Mouse (Mus musculus): ENCODE data around the gene Ppp1r16b. TPM values are rescaled to one million over a fixed set of nuclear protein-coding genes. Genes with fewer than 3 reads are reported as not detected.

The Ppp1r16b gene
- polyA plus RNA-seq, 1 experiment: 59.8 TPM

GRCm38 (mm10) chr2:158629414-158629813 is 35.8 kb upstream of the Ppp1r16b start:
- Histone ChIP-seq H3K27me3 (ENCODE audit: control insufficient read depth, insufficient read depth, low read length) (no peaks in the 10 kb centered on the region), H3K4me3 (replicated peaks; ENCODE audit: insufficient read depth, low read depth, low read length) (no peak overlapping the region), H3K27ac (ENCODE audit: insufficient read depth, low read length) (no peak overlapping the region), H3K4me1 (ENCODE audit: control insufficient read depth, insufficient read depth, low read length) (peaks cover 4% of the 10 kb centered on the region; the same call in 1 of the 2 replicates)
- TF ChIP-seq CTCF (IDR thresholded peaks at IDR 0.05; ENCODE audit: borderline replicate concordance, insufficient read depth, low read depth, low read length) (peak; percentile 68), POLR2A (IDR thresholded peaks at IDR 0.05; ENCODE audit: borderline replicate concordance, insufficient read depth, low read length) (no peak)
- DNase-seq: peak; percentile 25 to 27
- WGBS: 70% methylated on average over 1 of the region's 1 CpGs

GRCm38 (mm10) chr2:158631873-158632272 is 33.3 kb upstream of the Ppp1r16b start:
- Histone ChIP-seq H3K4me3 (replicated peaks; ENCODE audit: insufficient read depth, low read depth, low read length) (no peak overlapping the region), H3K4me1 (ENCODE audit: control insufficient read depth, insufficient read depth, low read length) (no peaks in the 10 kb centered on the region), H3K27me3 (ENCODE audit: control insufficient read depth, insufficient read depth, low read length) (no peaks in the 10 kb centered on the region), H3K27ac (ENCODE audit: insufficient read depth, low read length) (no peak overlapping the region)
- no peak for TF ChIP-seq POLR2A (IDR thresholded peaks at IDR 0.05; ENCODE audit: borderline replicate concordance, insufficient read depth, low read length)
- no peak for TF ChIP-seq CTCF (IDR thresholded peaks at IDR 0.05; ENCODE audit: borderline replicate concordance, insufficient read depth, low read depth, low read length)
- DNase-seq: no peak
- 53% methylated on average over 5 of the region's 5 CpGs for WGBS

- Histone ChIP-seq H3K27ac (ENCODE audit: insufficient read depth, low read length) (no peak overlapping the region), H3K4me3 (replicated peaks; ENCODE audit: insufficient read depth, low read depth, low read length) (no peak overlapping the region), H3K27me3 (ENCODE audit: control insufficient read depth, insufficient read depth, low read length) (no peaks in the 10 kb centered on the region), H3K4me1 (ENCODE audit: control insufficient read depth, insufficient read depth, low read length) (no peaks in the 10 kb centered on the region)
- TF ChIP-seq CTCF (IDR thresholded peaks at IDR 0.05; ENCODE audit: borderline replicate concordance, insufficient read depth, low read depth, low read length): peak; percentile 89
- no peak for TF ChIP-seq POLR2A (IDR thresholded peaks at IDR 0.05; ENCODE audit: borderline replicate concordance, insufficient read depth, low read length)
- WGBS: 10% methylated on average over 2 of the region's 2 CpGs
- peak; percentile 36 to 54 for DNase-seq
Observed at GRCm38 (mm10) chr2:158641869-158642268, 23.3 kb upstream of the Ppp1r16b start.

GRCm38 (mm10) chr2:158642587-158642986 is 22.6 kb upstream of the Ppp1r16b start:
- TF ChIP-seq POLR2A (IDR thresholded peaks at IDR 0.05; ENCODE audit: borderline replicate concordance, insufficient read depth, low read length) (no peak), CTCF (IDR thresholded peaks at IDR 0.05; ENCODE audit: borderline replicate concordance, insufficient read depth, low read depth, low read length) (no peak)
- no peaks in the 10 kb centered on the region for H3K27me3 ChIP-seq (ENCODE audit: control insufficient read depth, insufficient read depth, low read length)
- no peak overlapping the region for H3K4me3 ChIP-seq (replicated peaks; ENCODE audit: insufficient read depth, low read depth, low read length)
- WGBS: 94% methylated on average over 2 of the region's 2 CpGs
- H3K27ac ChIP-seq (ENCODE audit: insufficient read depth, low read length): no peak overlapping the region
- DNase-seq: no peak
- no peaks in the 10 kb centered on the region for H3K4me1 ChIP-seq (ENCODE audit: control insufficient read depth, insufficient read depth, low read length)

- Histone ChIP-seq H3K4me3 (replicated peaks; ENCODE audit: insufficient read depth, low read depth, low read length) (no peak overlapping the region), H3K27ac (ENCODE audit: insufficient read depth, low read length) (no peak overlapping the region), H3K27me3 (ENCODE audit: control insufficient read depth, insufficient read depth, low read length) (no peaks in the 10 kb centered on the region), H3K4me1 (ENCODE audit: control insufficient read depth, insufficient read depth, low read length) (no peaks in the 10 kb centered on the region)
- 87% methylated on average over 3 of the region's 3 CpGs for WGBS
- TF ChIP-seq CTCF (IDR thresholded peaks at IDR 0.05; ENCODE audit: borderline replicate concordance, insufficient read depth, low read depth, low read length) (no peak), POLR2A (IDR thresholded peaks at IDR 0.05; ENCODE audit: borderline replicate concordance, insufficient read depth, low read length) (no peak)
- DNase-seq: no peak
Observed at GRCm38 (mm10) chr2:158643791-158644190, 21.4 kb upstream of the Ppp1r16b start.

- H3K4me3 ChIP-seq (replicated peaks; ENCODE audit: insufficient read depth, low read depth, low read length): no peak overlapping the region
- no peaks in the 10 kb centered on the region for H3K4me1 ChIP-seq (ENCODE audit: control insufficient read depth, insufficient read depth, low read length)
- no peak for TF ChIP-seq POLR2A (IDR thresholded peaks at IDR 0.05; ENCODE audit: borderline replicate concordance, insufficient read depth, low read length)
- no peak for TF ChIP-seq CTCF (IDR thresholded peaks at IDR 0.05; ENCODE audit: borderline replicate concordance, insufficient read depth, low read depth, low read length)
- no peaks in the 10 kb centered on the region for H3K27me3 ChIP-seq (ENCODE audit: control insufficient read depth, insufficient read depth, low read length)
- no peak overlapping the region for H3K27ac ChIP-seq (ENCODE audit: insufficient read depth, low read length)
- DNase-seq: no peak
- WGBS: 54% methylated on average over 7 of the region's 7 CpGs
Observed at GRCm38 (mm10) chr2:158651159-158651908, 13.9 kb upstream of the Ppp1r16b start.

- TF ChIP-seq CTCF (IDR thresholded peaks at IDR 0.05; ENCODE audit: borderline replicate concordance, insufficient read depth, low read depth, low read length) (peak; percentile 80), POLR2A (IDR thresholded peaks at IDR 0.05; ENCODE audit: borderline replicate concordance, insufficient read depth, low read length) (no peak)
- WGBS: 6% methylated on average over 4 of the region's 4 CpGs
Observed at GRCm38 (mm10) chr2:158652985-158653384, 12.2 kb upstream of the Ppp1r16b start.

GRCm38 (mm10) chr2:158654717-158655116 is 10.5 kb upstream of the Ppp1r16b start:
- TF ChIP-seq POLR2A (IDR thresholded peaks at IDR 0.05; ENCODE audit: borderline replicate concordance, insufficient read depth, low read length) (no peak), CTCF (IDR thresholded peaks at IDR 0.05; ENCODE audit: borderline replicate concordance, insufficient read depth, low read depth, low read length) (no peak)
- H3K4me3 ChIP-seq (replicated peaks; ENCODE audit: insufficient read depth, low read depth, low read length): no peak overlapping the region
- H3K27ac ChIP-seq (ENCODE audit: insufficient read depth, low read length): no peak overlapping the region
- no peak for DNase-seq
- 68% methylated on average over 9 of the region's 9 CpGs for WGBS
- no peaks in the 10 kb centered on the region; the same call in 1 of the 2 replicates for H3K4me1 ChIP-seq (ENCODE audit: control insufficient read depth, insufficient read depth, low read length)
- H3K27me3 ChIP-seq (ENCODE audit: control insufficient read depth, insufficient read depth, low read length): no peaks in the 10 kb centered on the region

More at GRCm38 (mm10) chr2:158652985-158653384, 12.2 kb upstream of the Ppp1r16b start:
- Histone ChIP-seq H3K27ac (ENCODE audit: insufficient read depth, low read length) (no peak overlapping the region), H3K27me3 (ENCODE audit: control insufficient read depth, insufficient read depth, low read length) (no peaks in the 10 kb centered on the region), H3K4me1 (ENCODE audit: control insufficient read depth, insufficient read depth, low read length) (no peaks in the 10 kb centered on the region), H3K4me3 (replicated peaks; ENCODE audit: insufficient read depth, low read depth, low read length) (no peak overlapping the region)
- DNase-seq: peak; percentile 37 to 60
